Mouse (Mus musculus) bone marrow, adult 2 months (tissue): ENCODE results near the gene Tmc6. TPM values are rescaled to one million over a fixed set of nuclear protein-coding genes. Genes with fewer than 3 reads are reported as not detected.

Source experiments
- H3K27ac ChIP-seq: fragments of 200-500 bp; 2 replicates; pipeline ENCODE4 v1.5.1; 2012; ENCODE audit warnings: low read depth, mild to moderate bottlenecking, control low read depth, inconsistent platforms, low read length; ENCODE audit not compliant: control insufficient read depth, poor library complexity, insufficient read depth
- H3K4me1 ChIP-seq: fragments of 200-500 bp; 2 replicates; pipeline ENCODE4 v1.6.1; 2011; ENCODE audit warnings: low read length; ENCODE audit not compliant: control insufficient read depth, insufficient read depth
- H3K4me3 ChIP-seq: fragments of 200-500 bp; replicated peaks from 2 replicates; pipeline ENCODE3; 2011; ENCODE audit warnings: mild to moderate bottlenecking, low read depth, low read length, control low read depth; ENCODE audit not compliant: control insufficient read depth
- CTCF ChIP-seq: fragments of 200-500 bp; IDR thresholded peaks from 2 replicates; pipeline ENCODE4 v1.5.1; 2011; ENCODE audit warnings: low read length, control low read depth; ENCODE audit not compliant: control insufficient read depth, insufficient read depth
- POLR2A ChIP-seq: fragments of 200-500 bp; IDR thresholded peaks from 2 replicates; pipeline ENCODE4 v1.6.1; 2011; ENCODE audit warnings: low read depth, mild to moderate bottlenecking, control low read depth, low read length, borderline replicate concordance; ENCODE audit not compliant: control insufficient read depth
- WGBS: fragments of 180-500 bp; shearing (Covaris S2); methylation state at CpG from one replicate; pipeline ENCODE4 v1.1.7; 2018; 5-methylcytosine and 5-hydroxymethylcytosine counted together
- polyA plus RNA-seq: library from polyadenylated mRNA; stranded (reverse); fragments of >200 nt; gene quantifications from 2 replicates; pipeline ENCODE4 v1.2.4, GENCODE M21; 2011; ENCODE audit warnings: low replicate concordance; ENCODE audit not compliant: missing spikeins, insufficient read depth, insufficient read length

The Tmc6 gene
- polyA plus RNA-seq, 1 experiment, result 194 TPM

- WGBS, result 87% methylated on average over 4 of the region's 4 CpGs
- no peak overlapping the region for H3K4me3 ChIP-seq
- H3K4me1 ChIP-seq, result no peaks in the 10 kb centered on the region
- H3K27ac ChIP-seq, result no peak overlapping the region
- TF ChIP-seq CTCF (no peak), POLR2A (no peak)
Measured at GRCm38 (mm10) chr11:117748628-117749027, 33.4 kb downstream of the Tmc6 start.

- Histone ChIP-seq H3K27ac (no peak overlapping the region), H3K4me1 (no peaks in the 10 kb centered on the region), H3K4me3 (no peak overlapping the region)
- no peak for TF ChIP-seq CTCF
- TF ChIP-seq POLR2A, result no peak
- WGBS, result 63% methylated on average over 4 of the region's 4 CpGs
Measured at GRCm38 (mm10) chr11:117743454-117744030, 38.5 kb downstream of the Tmc6 start.

- WGBS, result 87% methylated on average over 8 of the region's 8 CpGs
- no peak for TF ChIP-seq CTCF
- Histone ChIP-seq H3K4me1 (no peaks in the 10 kb centered on the region), H3K4me3 (no peak overlapping the region), H3K27ac (no peak overlapping the region)
Measured at GRCm38 (mm10) chr11:117742715-117743114, 39.3 kb downstream of the Tmc6 start.

GRCm38 (mm10) chr11:117742243-117742642 is 39.8 kb downstream of the Tmc6 start:
- TF ChIP-seq POLR2A, result no peak
- TF ChIP-seq CTCF, result no peak
- 93% methylated on average over 8 of the region's 8 CpGs for WGBS
- H3K27ac ChIP-seq, result no peak overlapping the region

GRCm38 (mm10) chr11:117741128-117741527 is 40.9 kb downstream of the Tmc6 start:
- no peaks in the 10 kb centered on the region for H3K4me1 ChIP-seq
- no peak overlapping the region for H3K27ac ChIP-seq
- TF ChIP-seq CTCF, result no peak
- no peak for TF ChIP-seq POLR2A
- no peak overlapping the region for H3K4me3 ChIP-seq
- 87% methylated on average over 6 of the region's 6 CpGs for WGBS

More at GRCm38 (mm10) chr11:117742243-117742642, 39.8 kb downstream of the Tmc6 start:
- Histone ChIP-seq H3K4me1 (no peaks in the 10 kb centered on the region), H3K4me3 (no peak overlapping the region)

- WGBS, result 87% methylated on average over 5 of the region's 5 CpGs
Measured at GRCm38 (mm10) chr11:117738123-117738522, 43.9 kb downstream of the Tmc6 start.

GRCm38 (mm10) chr11:117736037-117736689 is 45.8 kb downstream of the Tmc6 start:
- H3K4me1 ChIP-seq, result no peaks in the 10 kb centered on the region
- no peak for TF ChIP-seq CTCF
- TF ChIP-seq POLR2A, result no peak
- no peak overlapping the region for H3K27ac ChIP-seq
- WGBS, result 65% methylated on average over 5 of the region's 5 CpGs
- no peak overlapping the region for H3K4me3 ChIP-seq

More at GRCm38 (mm10) chr11:117738123-117738522, 43.9 kb downstream of the Tmc6 start:
- Histone ChIP-seq H3K27ac (no peak overlapping the region), H3K4me1 (no peaks in the 10 kb centered on the region), H3K4me3 (no peak overlapping the region)
- TF ChIP-seq CTCF (no peak), POLR2A (no peak)

GRCm38 (mm10) chr11:117731470-117731869 is 50.5 kb downstream of the Tmc6 start:
- H3K4me1 ChIP-seq, result no peaks in the 10 kb centered on the region
- 94% methylated on average over 7 of the region's 7 CpGs for WGBS
- H3K27ac ChIP-seq, result no peak overlapping the region
- H3K4me3 ChIP-seq, result no peak overlapping the region
- no peak for TF ChIP-seq CTCF
- no peak for TF ChIP-seq POLR2A
